Mouse (Mus musculus) myocyte (in vitro differentiated cells): ENCODE measurements around the gene Bcl2. TPM values are rescaled to one million over a fixed set of nuclear protein-coding genes. Genes with fewer than 3 reads are reported as not detected.
A peak's percentile ranks its signal among the peaks of the same experiment; 100 is the strongest.

Experiments
- H3K27me3 ChIP-seq: one replicate; pipeline ENCODE4 v1.6.1; 2011; ENCODE audit not compliant: control insufficient read depth, insufficient read depth, insufficient read length
- H3K36me3 ChIP-seq: one replicate; pipeline ENCODE4 v1.6.1; 2011; ENCODE audit not compliant: control insufficient read depth, insufficient read depth
- H3K4me2 ChIP-seq: one replicate; pipeline ENCODE4 v1.6.1; 2011; ENCODE audit warnings: low read depth, control low read depth
- H3K4me3 ChIP-seq: one replicate; pipeline ENCODE4 v1.5.1; 2011; ENCODE audit warnings: mild to moderate bottlenecking, control low read depth, moderate library complexity
- H3K79me2 ChIP-seq: one replicate; pipeline ENCODE4 v1.6.1; 2011; ENCODE audit not compliant: control insufficient read depth, insufficient read depth
- H3ac ChIP-seq: one replicate; pipeline ENCODE4 v1.6.1; 2011; ENCODE audit not compliant: control insufficient read depth, insufficient read length
- CEBPB ChIP-seq: IDR thresholded peaks from 2 replicates; pipeline ENCODE4 v1.6.1; 2011; ENCODE audit warnings: mild to moderate bottlenecking, moderate library complexity; ENCODE audit not compliant: poor library complexity, insufficient read depth, severe bottlenecking
- E2F4 ChIP-seq: IDR thresholded peaks from one replicate; pipeline ENCODE4 v1.6.1; 2011; ENCODE audit warnings: mild to moderate bottlenecking, control low read depth, moderate library complexity; ENCODE audit not compliant: insufficient read depth
- MAX ChIP-seq: IDR thresholded peaks from one replicate; pipeline ENCODE4 v1.6.1; 2011; ENCODE audit warnings: low read depth, mild to moderate bottlenecking, control low read depth
- MYOD1 ChIP-seq, 3 experiments: IDR thresholded peaks; one replicate each; pipeline ENCODE4 v1.6.1; 2011; ENCODE audit warnings: control low read depth in 2 of 3, low read depth in 2 of 3, mild to moderate bottlenecking in 2 of 3, moderate library complexity in 1 of 3; ENCODE audit not compliant: insufficient read length in 2 of 3, control insufficient read depth in 1 of 3
- MYOG ChIP-seq, 3 experiments: IDR thresholded peaks; one replicate each; pipeline ENCODE4 v1.6.1; 2011; ENCODE audit warnings: control low read depth in 2 of 3, low read depth in 2 of 3, mild to moderate bottlenecking in 2 of 3; ENCODE audit not compliant: insufficient read length in 2 of 3, control insufficient read depth in 1 of 3, insufficient read depth in 1 of 3
- POLR2A ChIP-seq: IDR thresholded peaks from one replicate; pipeline ENCODE4 v1.6.1; 2011; ENCODE audit warnings: low read depth, mild to moderate bottlenecking, control low read depth, moderate library complexity; ENCODE audit not compliant: insufficient read length
- POLR2AphosphoS2 ChIP-seq: IDR thresholded peaks from one replicate; pipeline ENCODE4 v1.6.1; 2011; ENCODE audit warnings: low read depth, control low read depth; ENCODE audit not compliant: insufficient read length
- REST ChIP-seq: IDR thresholded peaks from one replicate; pipeline ENCODE4 v1.6.1; 2011; ENCODE audit warnings: mild to moderate bottlenecking, control low read depth, moderate library complexity; ENCODE audit not compliant: insufficient read depth, insufficient read length
- SRF ChIP-seq: IDR thresholded peaks from one replicate; pipeline ENCODE4 v1.6.1; 2011; ENCODE audit warnings: low read depth; ENCODE audit not compliant: control insufficient read depth, insufficient read length
- TCF12 ChIP-seq: IDR thresholded peaks from one replicate; pipeline ENCODE4 v1.6.1; 2011; ENCODE audit warnings: mild to moderate bottlenecking, control low read depth; ENCODE audit not compliant: poor library complexity, insufficient read depth, severe bottlenecking
- TCF3 ChIP-seq: IDR thresholded peaks from one replicate; pipeline ENCODE4 v1.6.1; 2011; ENCODE audit warnings: low read depth, control low read depth; ENCODE audit not compliant: insufficient read length
- USF1 ChIP-seq: IDR thresholded peaks from one replicate; pipeline ENCODE4 v1.6.1; 2011; ENCODE audit warnings: low read depth, mild to moderate bottlenecking, control low read depth, moderate library complexity
- polyA plus RNA-seq: library from polyadenylated mRNA; unstranded; fragments of >200 nt; fragmentation: generic; extraction: Trizol; gene quantifications from one replicate; pipeline ENCODE4 v1.2.1, GENCODE M21; 2012; ENCODE audit warnings: missing spikeins

Bcl2 gene
- polyA plus RNA-seq, 1 experiment, result 1.9 TPM

GRCm38 (mm10) chr1:106629931-106630682 lies 84.0 kb downstream of the Bcl2 start:
- H3K27me3 ChIP-seq, result no peaks in the 10 kb centered on the region
- TF ChIP-seq REST (no peak), MAX (no peak), POLR2AphosphoS2 (no peak), MYOG (IDR thresholded peaks at IDR 0.05; ENCODE audit: control insufficient read depth in 1 of 3, insufficient read depth in 1 of 3, insufficient read length in 2 of 3, low read depth in 2 of 3) (peak in 2 of 3 experiments; percentile 38 to 79), SRF (peak; percentile 10), USF1 (no peak), CEBPB (no peak), E2F4 (no peak), TCF3 (no peak), MYOD1 (IDR thresholded peaks at IDR 0.05; ENCODE audit: control insufficient read depth in 1 of 3, insufficient read length in 2 of 3, low read depth in 2 of 3) (peak in 2 of 3 experiments; percentile 71 to 78), POLR2A (no peak), TCF12 (peak; percentile 60)
- H3K79me2 ChIP-seq, result no peaks in the 10 kb centered on the region
- no peak overlapping the region for H3ac ChIP-seq
- H3K36me3 ChIP-seq, result no peaks in the 10 kb centered on the region
- H3K4me2 ChIP-seq, result peak overlapping the region; percentile 75
- H3K4me3 ChIP-seq, result peak overlapping the region; percentile 1

GRCm38 (mm10) chr1:106629470-106629830 lies 84.6 kb downstream of the Bcl2 start:
- no peaks in the 10 kb centered on the region for H3K79me2 ChIP-seq
- H3K4me2 ChIP-seq, result peak overlapping the region; percentile 75
- no peaks in the 10 kb centered on the region for H3K27me3 ChIP-seq
- H3K4me3 ChIP-seq, result peak overlapping the region; percentile 1
- TF ChIP-seq MYOD1 (IDR thresholded peaks at IDR 0.05; ENCODE audit: control insufficient read depth in 1 of 3, insufficient read length in 2 of 3, low read depth in 2 of 3), result no peak
- peak; percentile 91 for TF ChIP-seq CEBPB
- no peak for TF ChIP-seq MAX
- TF ChIP-seq SRF, result no peak
- no peak for TF ChIP-seq TCF3
- no peaks in the 10 kb centered on the region for H3K36me3 ChIP-seq
- no peak overlapping the region for H3ac ChIP-seq

GRCm38 (mm10) chr1:106628718-106629469 lies 85.2 kb downstream of the Bcl2 start:
- no peak for TF ChIP-seq CEBPB
- no peak for TF ChIP-seq REST
- TF ChIP-seq TCF12, result no peak
- TF ChIP-seq USF1, result no peak
- TF ChIP-seq SRF, result no peak
- no peak for TF ChIP-seq E2F4
- TF ChIP-seq MAX, result no peak
- no peak for TF ChIP-seq MYOD1 (IDR thresholded peaks at IDR 0.05; ENCODE audit: control insufficient read depth in 1 of 3, insufficient read length in 2 of 3, low read depth in 2 of 3)
- TF ChIP-seq MYOG (IDR thresholded peaks at IDR 0.05; ENCODE audit: control insufficient read depth in 1 of 3, insufficient read depth in 1 of 3, insufficient read length in 2 of 3, low read depth in 2 of 3), result no peak
- no peak for TF ChIP-seq TCF3
- no peak for TF ChIP-seq POLR2A
- TF ChIP-seq POLR2AphosphoS2, result no peak
- no peaks in the 10 kb centered on the region for H3K79me2 ChIP-seq
- H3K4me3 ChIP-seq, result peak overlapping the region; percentile 1
- peak overlapping the region; percentile 75 for H3K4me2 ChIP-seq
- no peaks in the 10 kb centered on the region for H3K27me3 ChIP-seq
- no peak overlapping the region for H3ac ChIP-seq
- no peaks in the 10 kb centered on the region for H3K36me3 ChIP-seq

- Histone ChIP-seq H3K27me3 (no peaks in the 10 kb centered on the region), H3K4me2 (peak overlapping the region; percentile 60), H3K4me3 (no peak overlapping the region), H3K36me3 (no peaks in the 10 kb centered on the region), H3K79me2 (no peaks in the 10 kb centered on the region), H3ac (no peak overlapping the region)
- TF ChIP-seq MAX, result peak; percentile 19
- no peak for TF ChIP-seq E2F4
- peak; percentile 96 for TF ChIP-seq CEBPB
Observed at GRCm38 (mm10) chr1:106628279-106628678, 85.8 kb downstream of the Bcl2 start.
